Comparison of ENCODE assay signal across 15 mouse cellular contexts in genomic region chr17:6117917-6118316, GRCm38 (mm10).
"Had no signal": no experiment of that assay in that cellular context is flagged by ENCODE, and none has a peak within 500 bp of the region (broad histone marks: within the 10 kb centered on the region; RNA-seq: fewer than 3 reads in every experiment).

No protein-coding gene starts in this region.

- H3K4me2 ChIP-seq: limb, embryonic 15.5 days; liver, embryonic 13.5 days; midbrain, embryonic 12.5 days; neural tube, embryonic 13.5 days had no signal

- H3K9ac ChIP-seq: limb, embryonic 15.5 days; liver, embryonic 13.5 days; midbrain, embryonic 12.5 days; neural tube, embryonic 13.5 days had no signal

- ATAC-seq: midbrain, embryonic 16.5 days had no signal

- H3K4me1 ChIP-seq: liver, embryonic 13.5 days had no signal

- DNase-seq: kidney, adult 2 months; kidney, postnatal 25 days; left cerebral cortex, postnatal 4 days; liver, embryonic 13.5 days; lung, adult 2 months; lung, postnatal 14 days; lung, postnatal 4 days; thymus, adult 18-20 months; thymus, postnatal 36 days had no signal

- H3K9me3 ChIP-seq: limb, embryonic 15.5 days; liver, embryonic 13.5 days; midbrain, embryonic 12.5 days; neural tube, embryonic 13.5 days had no signal

- H3K27me3 ChIP-seq: limb, embryonic 15.5 days; liver, embryonic 13.5 days; midbrain, embryonic 12.5 days; neural tube, embryonic 13.5 days had no signal

- H3K27ac ChIP-seq: kidney, postnatal 0 days; limb, embryonic 15.5 days; liver, embryonic 13.5 days; midbrain, embryonic 12.5 days; neural tube, embryonic 13.5 days had no signal

- H3K4me3 ChIP-seq: limb, embryonic 15.5 days; liver, embryonic 13.5 days; midbrain, embryonic 12.5 days; myocyte; neural tube, embryonic 13.5 days had no signal
